Mouse (Mus musculus) thymus, adult 2 months (tissue): Measurements from ENCODE around the gene Jarid2.

Experiments used
- CTCF ChIP-seq: fragments of 200-500 bp; IDR thresholded peaks from 2 replicates; pipeline ENCODE4 v1.5.1; 2012; ENCODE audit warnings: mild to moderate bottlenecking, control low read depth, low read length, moderate library complexity, borderline replicate concordance; ENCODE audit not compliant: control insufficient read depth, poor library complexity, insufficient read depth; ENCODE audit errors: extremely low read depth
- POLR2A ChIP-seq: fragments of 200-500 bp; IDR thresholded peaks from 2 replicates; pipeline ENCODE4 v1.6.1; 2012; ENCODE audit warnings: mild to moderate bottlenecking, low read length, control low read depth, moderate library complexity; ENCODE audit not compliant: control insufficient read depth, poor library complexity, insufficient read depth; ENCODE audit errors: extremely low read depth

GRCm38 (mm10) chr13:44711062-44711461 lies 18.2 kb upstream of the Jarid2 start:
- no peak for TF ChIP-seq CTCF
- no peak for TF ChIP-seq POLR2A
